In the genomic region with DNA sequence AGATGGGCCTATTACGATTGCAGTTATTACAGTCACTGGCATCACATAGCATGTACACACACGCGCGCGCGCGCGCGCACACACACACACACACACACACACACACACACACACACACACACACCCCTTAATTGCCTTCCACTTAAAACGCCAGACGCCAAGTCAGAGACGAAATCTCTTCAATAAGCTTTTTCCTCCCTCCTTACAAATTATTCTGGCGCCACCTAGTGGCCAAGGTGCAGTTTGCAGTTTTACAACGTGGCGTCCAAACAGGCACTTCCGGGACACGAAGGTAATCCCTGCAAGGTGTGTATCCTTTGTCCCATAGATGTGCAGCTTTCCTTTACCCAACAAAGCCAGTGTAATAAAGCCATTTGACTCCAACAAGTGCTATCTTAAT, we compare ENCODE assay signal across 8 mouse cellular contexts. TPM values are rescaled to one million over a fixed set of nuclear protein-coding genes. Genes with fewer than 3 reads are reported as not detected.
DNase-seq lines count a peak whose midpoint lies in the region; ATAC-seq and TF ChIP-seq lines count a peak whose summit lies in the region.

No protein-coding gene starts in this region.

- intact Hi-C loops in heart, adult 2 months (cut with DNase I) = loop anchor here (2.0 to 5.0 kb wide), 2 partner anchors 64 to 223 kb away; no protein-coding TSS in a partner anchor

- no peak for TF ChIP-seq POLR2A in heart, adult 2 months (IDR thresholded peaks at IDR 0.05; ENCODE audit: insufficient read depth, low read depth, low read length)
- no peak for TF ChIP-seq POLR2A in kidney, adult 2 months (IDR thresholded peaks at IDR 0.05; ENCODE audit: low read depth, low read length)
- TF ChIP-seq POLR2A in spleen, adult 2 months (IDR thresholded peaks at IDR 0.05; ENCODE audit: low read depth, low read length) = no peak

- H3K9ac ChIP-seq in embryonic facial prominence, embryonic 12.5 days = no peak overlapping the region
- no peak overlapping the region for H3K9ac ChIP-seq in heart, adult 2 months (ENCODE audit: low read depth, low read length)
- H3K9ac ChIP-seq in limb, embryonic 12.5 days (replicated peaks) = 0 out of 2 replicates have a peak overlapping the region, but pooled peaks have one; percentile 37
- peak overlapping the region; percentile 31; the same call in 1 of the 2 replicates for H3K9ac ChIP-seq in midbrain, embryonic 16.5 days (ENCODE audit: low read depth, low read length)

- TF ChIP-seq CTCF in heart, adult 2 months (IDR thresholded peaks at IDR 0.05) = peak; percentile 79
- peak; percentile 76 for TF ChIP-seq CTCF in kidney, adult 2 months (conservative IDR thresholded peaks at IDR 0.05; ENCODE audit: insufficient read depth, insufficient read length, low read depth, low read length)
- peak; percentile 79; the same call in 1 of the 2 replicates for TF ChIP-seq CTCF in spleen, adult 2 months (IDR thresholded peaks at IDR 0.05; ENCODE audit: extremely low read depth, insufficient read depth, insufficient read length, insufficient replicate concordance)

- H3K4me1 ChIP-seq in embryonic facial prominence, embryonic 12.5 days = peaks cover 2% of the 10 kb centered on the region; the same call in 1 of the 2 replicates
- 0 out of 2 replicates have a peak, but pooled peaks cover 1% of the 10 kb centered on the region for H3K4me1 ChIP-seq in heart, adult 2 months (ENCODE audit: control insufficient read depth, insufficient read depth, low read length)
- no peaks in the 10 kb centered on the region for H3K4me1 ChIP-seq in kidney, adult 2 months (ENCODE audit: control insufficient read depth, insufficient read depth, low read length)
- 0 out of 2 replicates have a peak, but pooled peaks cover 4% of the 10 kb centered on the region for H3K4me1 ChIP-seq in limb, embryonic 12.5 days (replicated peaks)
- H3K4me1 ChIP-seq in midbrain, embryonic 16.5 days (ENCODE audit: control insufficient read depth, insufficient read depth, low read length) = peaks cover 8% of the 10 kb centered on the region
- peaks cover 3% of the 10 kb centered on the region; the same call in 1 of the 2 replicates for H3K4me1 ChIP-seq in spleen, adult 2 months (ENCODE audit: control insufficient read depth, insufficient read depth, insufficient read length)

- no peak for ATAC-seq in embryonic facial prominence, embryonic 12.5 days (ENCODE audit: insufficient number of reproducible peaks, insufficient read depth, low FRiP score, low TSS enrichment)
- no peak for ATAC-seq in limb, embryonic 12.5 days (ENCODE audit: insufficient number of reproducible peaks, insufficient read depth, low FRiP score, low TSS enrichment, low read depth)
- peak; percentile 29 for ATAC-seq in midbrain, embryonic 16.5 days

- H3K9me3 ChIP-seq in embryonic facial prominence, embryonic 12.5 days = no peaks in the 10 kb centered on the region
- no peaks in the 10 kb centered on the region for H3K9me3 ChIP-seq in limb, embryonic 12.5 days
- no peaks in the 10 kb centered on the region for H3K9me3 ChIP-seq in midbrain, embryonic 16.5 days (replicated peaks; ENCODE audit: control insufficient read depth, low read length, poor library complexity, severe bottlenecking)

- H3K27ac ChIP-seq in embryonic facial prominence, embryonic 12.5 days = no peak overlapping the region
- no peak overlapping the region for H3K27ac ChIP-seq in heart, adult 2 months
- H3K27ac ChIP-seq in kidney, adult 2 months (ENCODE audit: insufficient read depth, low read depth, low read length) = no peak overlapping the region
- H3K27ac ChIP-seq in limb, embryonic 12.5 days = no peak overlapping the region
- H3K27ac ChIP-seq in midbrain, embryonic 16.5 days (ENCODE audit: low read length) = no peak overlapping the region
- H3K27ac ChIP-seq in spleen, adult 2 months (ENCODE audit: insufficient read depth, low read length) = no peak overlapping the region

- H3K36me3 ChIP-seq in embryonic facial prominence, embryonic 12.5 days = no peaks in the 10 kb centered on the region
- no peaks in the 10 kb centered on the region for H3K36me3 ChIP-seq in heart, adult 2 months (ENCODE audit: control insufficient read depth, insufficient read depth, low read length)
- no peaks in the 10 kb centered on the region for H3K36me3 ChIP-seq in kidney, adult 2 months (ENCODE audit: control insufficient read depth, insufficient read depth, low read length)
- no peaks in the 10 kb centered on the region for H3K36me3 ChIP-seq in limb, embryonic 12.5 days
- no peaks in the 10 kb centered on the region for H3K36me3 ChIP-seq in midbrain, embryonic 16.5 days (ENCODE audit: control insufficient read depth, insufficient read depth, low read length)
- H3K36me3 ChIP-seq in spleen, adult 2 months (ENCODE audit: control insufficient read depth, insufficient read depth, low read length) = no peaks in the 10 kb centered on the region

- peak; percentile 76 for DNase-seq in 416B (ENCODE audit: low read depth)
- DNase-seq in adrenal gland, postnatal 36 days = peak; percentile 64 to 68
- peak; percentile 62 to 78 for DNase-seq in heart, adult 2 months
- DNase-seq in kidney, adult 2 months = peak; percentile 76
- peak; percentile 65 to 74 for DNase-seq in spleen, adult 2 months (ENCODE audit: low read depth in 1 of 2, low spot score in 2 of 2)

- TF ChIP-seq EP300 in heart, adult 2 months (IDR thresholded peaks at IDR 0.05; ENCODE audit: insufficient read depth, low read depth, low read length) = no peak

- 6% methylated on average over 17 of the region's 17 CpGs for WGBS in embryonic facial prominence, embryonic 12.5 days
- 6% methylated on average over 17 of the region's 17 CpGs for WGBS in heart, adult 2 months
- 4% methylated on average over 17 of the region's 17 CpGs for WGBS in kidney, adult 2 months
- 11% methylated on average over 17 of the region's 17 CpGs for WGBS in limb, embryonic 12.5 days
- WGBS in midbrain, embryonic 16.5 days = 12% methylated on average over 17 of the region's 17 CpGs
- WGBS in spleen, adult 2 months = 7% methylated on average over 17 of the region's 17 CpGs

- 0 out of 2 replicates have a peak overlapping the region, but pooled peaks have one; percentile 12 for H3K4me3 ChIP-seq in embryonic facial prominence, embryonic 12.5 days
- H3K4me3 ChIP-seq in heart, adult 2 months = no peak overlapping the region
- no peak overlapping the region; the same call in 1 of the 2 replicates for H3K4me3 ChIP-seq in kidney, adult 2 months (ENCODE audit: insufficient read depth, low read depth, low read length)
- peak overlapping the region; percentile 15; the same call in 1 of the 2 replicates for H3K4me3 ChIP-seq in limb, embryonic 12.5 days (replicated peaks)
- peak overlapping the region; percentile 16 for H3K4me3 ChIP-seq in midbrain, embryonic 16.5 days (ENCODE audit: low read depth, low read length)
- H3K4me3 ChIP-seq in spleen, adult 2 months (ENCODE audit: extremely low read depth, insufficient read depth, insufficient read length) = no peak overlapping the region

- peak overlapping the region; percentile 45 for H3K4me2 ChIP-seq in embryonic facial prominence, embryonic 12.5 days (replicated peaks)
- peak overlapping the region; percentile 50 for H3K4me2 ChIP-seq in limb, embryonic 12.5 days
- H3K4me2 ChIP-seq in midbrain, embryonic 16.5 days (ENCODE audit: low read length) = peak overlapping the region; percentile 31

- no peaks in the 10 kb centered on the region for H3K79me2 ChIP-seq in heart, adult 2 months (replicated peaks; ENCODE audit: control insufficient read depth, insufficient read depth, low read length)

- no peaks in the 10 kb centered on the region for H3K27me3 ChIP-seq in embryonic facial prominence, embryonic 12.5 days
- H3K27me3 ChIP-seq in heart, adult 2 months (ENCODE audit: control insufficient read depth, insufficient read depth, low read length) = no peaks in the 10 kb centered on the region
- no peaks in the 10 kb centered on the region for H3K27me3 ChIP-seq in kidney, adult 2 months (replicated peaks; ENCODE audit: control insufficient read depth, insufficient read depth, low read length)
- H3K27me3 ChIP-seq in limb, embryonic 12.5 days = peaks cover 13% of the 10 kb centered on the region; the same call in 1 of the 2 replicates
- H3K27me3 ChIP-seq in midbrain, embryonic 16.5 days (ENCODE audit: control insufficient read depth, insufficient read depth, low read depth, low read length) = peaks cover 3% of the 10 kb centered on the region
- H3K27me3 ChIP-seq in spleen, adult 2 months (ENCODE audit: control insufficient read depth, insufficient read depth, low read length) = no peaks in the 10 kb centered on the region

RNA-seq across cellular contexts. Expression of gene Aicda, which starts 6.8 kb away (rescaled TPM):
- not detected for total RNA-seq in adrenal gland, postnatal 36 days (2021)
- polyA plus RNA-seq in embryonic facial prominence, embryonic 12.5 days (2016; fragmentation: Nextera tagmentation; extraction: Ambion mirVana) = not detected in 2 replicates
- not detected for total RNA-seq in heart, adult 2 months (2021)
- polyA plus RNA-seq in heart, adult 2 months (2012; rRNA removed) = not detected in 2 replicates
- not detected in 2 replicates for polyA plus RNA-seq in kidney, adult 2 months (2012; rRNA removed)
- 0.34 and 0.36 TPM in 2 replicates for polyA plus RNA-seq in limb, embryonic 12.5 days (2016; fragmentation: Nextera tagmentation; extraction: Ambion mirVana)
- polyA plus RNA-seq in midbrain, embryonic 16.5 days (2015; fragmentation: Nextera tagmentation; extraction: Ambion mirVana) = 0.24 and 0.31 TPM in 2 replicates
- polyA plus RNA-seq in spleen, adult 2 months (2012; rRNA removed) = 0.20 and 0.38 TPM in 2 replicates

RNA-seq across cellular contexts. Expression of gene Apobec1, which starts 41.8 kb away (rescaled TPM):
- 10 to 100 TPM in 1 of 2 experiments, 1 to 10 TPM in 1; 7.5 to 11.6 TPM for total RNA-seq in adrenal gland, postnatal 36 days (2021)
- 1.7 and 2.0 TPM in 2 replicates for polyA plus RNA-seq in embryonic facial prominence, embryonic 12.5 days (2016; fragmentation: Nextera tagmentation; extraction: Ambion mirVana)
- total RNA-seq in heart, adult 2 months (2021) = 1 to 10 TPM; 4.8 to 6.1 TPM
- polyA plus RNA-seq in heart, adult 2 months (2012; rRNA removed) = 9.8 and 17.9 TPM in 2 replicates
- polyA plus RNA-seq in kidney, adult 2 months (2012; rRNA removed) = 11.3 and 15.2 TPM in 2 replicates
- polyA plus RNA-seq in limb, embryonic 12.5 days (2016; fragmentation: Nextera tagmentation; extraction: Ambion mirVana) = 1.2 and 2.6 TPM in 2 replicates
- 0.66 and 1.7 TPM in 2 replicates for polyA plus RNA-seq in midbrain, embryonic 16.5 days (2015; fragmentation: Nextera tagmentation; extraction: Ambion mirVana)
- polyA plus RNA-seq in spleen, adult 2 months (2012; rRNA removed) = 44.0 and 60.3 TPM in 2 replicates

RNA-seq across cellular contexts. Expression of gene Gdf3, which starts 49.5 kb away (rescaled TPM):
- total RNA-seq in adrenal gland, postnatal 36 days (2021) = not detected
- polyA plus RNA-seq in embryonic facial prominence, embryonic 12.5 days (2016; fragmentation: Nextera tagmentation; extraction: Ambion mirVana) = 0.14 TPM in 1 of 2 replicates, not detected in the other
- total RNA-seq in heart, adult 2 months (2021) = not detected
- polyA plus RNA-seq in heart, adult 2 months (2012; rRNA removed) = not detected in 2 replicates
- polyA plus RNA-seq in kidney, adult 2 months (2012; rRNA removed) = not detected in 2 replicates
- polyA plus RNA-seq in limb, embryonic 12.5 days (2016; fragmentation: Nextera tagmentation; extraction: Ambion mirVana) = 0.13 TPM in 1 of 2 replicates, not detected in the other
- polyA plus RNA-seq in midbrain, embryonic 16.5 days (2015; fragmentation: Nextera tagmentation; extraction: Ambion mirVana) = 0.09 TPM in 1 of 2 replicates, not detected in the other
- polyA plus RNA-seq in spleen, adult 2 months (2012; rRNA removed) = 0.49 and 0.60 TPM in 2 replicates

RNA-seq across cellular contexts. Expression of gene Mfap5, which starts 54.8 kb away (rescaled TPM):
- 10 to 100 TPM; 15.7 to 34.1 TPM for total RNA-seq in adrenal gland, postnatal 36 days (2021)
- 3.0 and 3.1 TPM in 2 replicates for polyA plus RNA-seq in embryonic facial prominence, embryonic 12.5 days (2016; fragmentation: Nextera tagmentation; extraction: Ambion mirVana)
- total RNA-seq in heart, adult 2 months (2021) = 10 to 100 TPM; 20.5 to 22.4 TPM
- 113 and 156 TPM in 2 replicates for polyA plus RNA-seq in heart, adult 2 months (2012; rRNA removed)
- polyA plus RNA-seq in kidney, adult 2 months (2012; rRNA removed) = 16.8 and 20.5 TPM in 2 replicates
- 1.2 and 2.1 TPM in 2 replicates for polyA plus RNA-seq in limb, embryonic 12.5 days (2016; fragmentation: Nextera tagmentation; extraction: Ambion mirVana)
- polyA plus RNA-seq in midbrain, embryonic 16.5 days (2015; fragmentation: Nextera tagmentation; extraction: Ambion mirVana) = 3.6 and 4.1 TPM in 2 replicates
- 11.7 and 13.3 TPM in 2 replicates for polyA plus RNA-seq in spleen, adult 2 months (2012; rRNA removed)

Comparison
In these comparisons a context has a peak if more than half of its experiments do, and no peak if none do; other contexts are left out.
1. H3K4me3 ChIP-seq: peak in embryonic facial prominence, embryonic 12.5 days (single experiment), limb, embryonic 12.5 days (single experiment) and midbrain, embryonic 16.5 days (single experiment); none in heart, adult 2 months (single experiment), kidney, adult 2 months (single experiment) and spleen, adult 2 months (single experiment).
2. H3K9ac ChIP-seq: peak in limb, embryonic 12.5 days (single experiment) and midbrain, embryonic 16.5 days (single experiment); none in embryonic facial prominence, embryonic 12.5 days (single experiment) and heart, adult 2 months (single experiment).
3. Peak in every context shown above with its lines, with median percentiles within 50 percentile points of each other: DNase-seq, H3K4me2 ChIP-seq and CTCF ChIP-seq.